Mouse (Mus musculus) left cerebral cortex, postnatal 10 days (tissue): ENCODE measurements around the gene Ube2n. TPM values are rescaled to one million over a fixed set of nuclear protein-coding genes. Genes with fewer than 3 reads are reported as not detected.
A peak's percentile ranks its signal among the peaks of the same experiment; 100 is the strongest.

Experiments
- DNase-seq, 2 experiments: peaks; one replicate each; pipeline ENCODE4 v3.0.0; 2021 to 2022; ENCODE audit warnings: low spot score in 2 of 2, mixed read lengths in 1 of 2; ENCODE audit errors: extremely low spot score in 1 of 2
- intact Hi-C: fragments of 180-260 bp; cut with DNase I; formaldehyde crosslinking; loops from one replicate; pipeline ENCODE4 v1.15.1; 2025
- total RNA-seq, 2 experiments: library from RNA; stranded (reverse); gene quantifications; 2 replicates each; pipeline ENCODE4 v1.2.3; 2021

Ube2n gene
- total RNA-seq, 2 experiments from 2014 or later, result 232 to 236 TPM

DNA sequence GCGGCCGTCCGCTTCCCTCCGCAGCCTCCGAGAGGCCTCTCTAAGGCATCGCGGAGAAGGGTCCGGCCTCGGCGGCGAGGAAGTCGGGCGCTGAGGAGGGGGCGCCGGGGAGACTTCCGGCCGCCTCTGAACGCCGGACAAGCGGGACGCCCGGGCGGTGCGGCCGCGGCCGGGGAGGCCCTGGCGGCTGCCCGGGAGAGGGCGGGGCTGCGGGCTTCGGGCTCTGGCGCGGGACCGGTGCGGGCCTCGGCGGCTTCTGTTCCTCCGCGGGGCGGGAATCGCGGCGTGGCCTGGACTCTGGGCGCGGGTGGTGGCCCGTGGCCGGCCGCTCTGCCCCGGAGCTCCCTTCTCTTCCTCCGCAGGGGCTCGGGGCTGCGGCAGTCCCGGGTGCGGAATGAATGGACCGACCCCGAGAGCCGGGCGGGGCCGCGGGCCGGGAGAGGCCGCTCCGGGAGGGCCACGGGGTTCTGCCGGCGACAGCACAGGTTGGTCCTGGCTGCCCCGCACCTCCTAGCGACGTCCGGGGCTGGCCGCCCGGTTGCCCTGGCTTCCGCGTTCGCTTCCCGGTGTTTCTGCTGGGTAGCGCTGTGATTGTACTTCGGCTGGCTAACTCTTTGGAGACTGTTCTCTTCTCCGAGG is 467 bp downstream of the Ube2n start:
- intact Hi-C loops, result no loop called here
- DNase-seq, result peak in 1 of 2 experiments; percentile 75

- intact Hi-C loops, result no loop called here
- DNase-seq, result no peak
Measured at GRCm38 (mm10) chr10:95517656-95518055, 2.7 kb downstream of the Ube2n start.

DNA sequence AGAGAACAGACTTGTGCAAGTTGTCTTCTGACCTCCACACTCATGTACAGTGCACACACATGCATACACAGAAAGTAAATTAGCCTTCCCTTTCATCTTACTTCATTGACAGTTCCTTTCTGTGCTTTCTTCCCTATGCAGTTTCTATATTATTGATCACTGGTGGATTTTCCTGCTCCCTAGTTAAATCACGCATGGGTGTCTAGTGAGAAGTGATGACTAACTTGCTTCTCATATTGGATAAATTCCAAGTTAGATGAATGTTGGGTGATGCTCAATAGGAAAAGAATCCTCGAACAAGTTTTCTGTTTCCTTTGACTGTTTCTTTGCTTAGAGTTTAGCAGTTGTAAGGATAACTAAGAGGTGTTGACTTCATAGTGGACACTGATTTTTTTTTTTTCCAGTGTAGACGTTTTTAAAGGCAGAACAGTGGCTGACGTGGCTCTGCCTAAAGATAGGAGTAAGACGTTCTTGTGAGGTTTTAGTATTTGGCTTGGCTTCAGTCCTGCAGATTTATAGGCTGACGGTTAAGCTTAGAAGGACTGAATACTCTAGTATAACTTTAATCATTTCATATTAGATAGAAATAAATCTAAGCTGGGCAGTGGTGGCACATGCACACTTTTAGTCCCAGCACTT is 10.2 kb downstream of the Ube2n start:
- DNase-seq, result no peak
- intact Hi-C loops, result no loop called here

- intact Hi-C loops, result no loop called here
- DNase-seq, result no peak
Measured at GRCm38 (mm10) chr10:95525871-95526270, 10.9 kb downstream of the Ube2n start.

DNA sequence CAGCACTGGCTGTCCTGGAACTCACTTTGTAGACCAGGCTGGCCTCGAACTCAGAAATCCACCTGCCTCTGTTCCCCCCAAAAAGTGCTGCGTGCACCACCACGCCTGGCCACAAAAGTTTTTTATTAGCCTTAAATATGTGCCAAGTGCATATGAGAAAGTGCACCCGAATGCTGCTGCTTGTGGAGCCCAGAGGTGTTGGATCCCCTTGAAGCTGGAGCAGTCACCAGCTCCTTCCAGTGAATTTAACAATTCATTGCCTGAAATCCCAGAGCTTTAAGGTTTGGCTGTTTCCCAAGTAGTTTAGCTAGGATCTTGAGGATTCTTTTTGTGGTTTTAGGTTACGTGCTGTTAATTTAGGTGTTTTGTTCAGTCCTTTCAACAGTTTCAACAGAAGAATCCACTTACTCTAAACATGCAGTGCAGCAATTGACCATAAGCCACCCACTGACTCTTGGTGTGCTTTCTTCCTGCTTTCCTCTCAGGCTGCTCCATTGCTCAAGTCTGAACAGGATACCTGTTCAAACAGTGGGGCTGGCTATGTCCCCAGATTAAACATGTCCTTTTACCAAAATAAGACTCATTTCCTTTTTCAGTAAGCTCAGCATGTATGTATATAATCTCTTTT is 11.7 kb downstream of the Ube2n start:
- intact Hi-C loops, result no loop called here
- no peak for DNase-seq

- no peak for DNase-seq
- intact Hi-C loops, result no loop called here
Measured at GRCm38 (mm10) chr10:95530551-95531121, 15.7 kb downstream of the Ube2n start.

DNA sequence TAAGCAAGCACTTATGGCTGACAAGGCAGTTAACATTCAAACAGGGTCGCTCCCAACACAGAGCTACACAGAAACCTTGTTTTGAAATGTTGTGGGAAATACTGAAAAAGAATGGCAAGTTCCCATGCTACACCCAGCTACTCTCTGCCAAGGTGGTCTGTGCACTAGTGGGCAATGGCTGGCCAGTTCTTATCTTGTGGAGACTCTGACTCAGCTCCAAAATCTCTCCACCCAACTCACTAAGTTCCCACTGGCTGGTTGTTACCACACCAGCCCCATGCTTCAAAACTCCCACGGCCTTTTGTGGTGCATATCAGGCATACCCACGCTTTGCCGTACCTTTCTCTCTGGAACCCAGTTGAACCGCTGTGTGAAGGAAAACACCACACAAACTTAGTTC is 18.0 kb downstream of the Ube2n start:
- intact Hi-C loops, result no loop called here
- no peak for DNase-seq

DNA sequence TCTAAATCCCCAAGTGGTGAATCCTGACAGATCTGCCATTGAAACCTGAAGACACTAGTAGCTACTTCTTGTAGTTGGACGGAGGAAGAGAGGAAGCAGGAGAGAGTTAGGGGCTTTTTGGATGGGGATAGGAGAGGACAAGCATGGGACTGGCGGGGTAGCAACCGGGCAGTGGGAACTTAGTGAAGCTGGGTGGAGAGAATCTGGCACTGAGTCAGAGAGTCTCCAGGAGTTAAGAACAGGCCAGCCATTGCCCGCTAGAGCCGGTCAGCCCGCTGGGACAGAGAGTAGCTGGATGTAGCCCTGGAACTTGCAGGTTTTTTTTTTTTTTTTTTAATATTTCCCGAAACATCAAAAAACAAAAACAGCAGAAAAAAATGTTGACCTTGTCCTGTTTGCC is 18.4 kb downstream of the Ube2n start:
- no peak for DNase-seq
- intact Hi-C loops, result no loop called here

- intact Hi-C loops, result no loop called here
- no peak for DNase-seq
Measured at GRCm38 (mm10) chr10:95535399-95536221, 20.7 kb downstream of the Ube2n start.

DNA sequence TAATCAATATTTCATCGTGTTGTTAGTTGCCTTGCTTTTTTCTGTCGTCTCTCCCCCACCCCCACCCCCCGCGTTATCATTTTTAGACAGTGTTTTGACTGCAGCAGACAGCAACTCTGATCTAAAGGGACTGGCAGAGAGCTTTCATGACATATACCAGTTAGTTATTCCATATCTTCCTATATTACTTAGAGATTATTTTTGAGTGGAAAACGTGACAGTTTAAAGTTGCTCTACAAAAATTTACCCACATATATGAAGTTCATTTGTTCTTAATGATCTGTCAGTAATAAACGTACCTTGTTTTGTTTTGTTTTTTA is 21.2 kb downstream of the Ube2n start:
- intact Hi-C loops, result no loop called here
- DNase-seq, result no peak

DNA sequence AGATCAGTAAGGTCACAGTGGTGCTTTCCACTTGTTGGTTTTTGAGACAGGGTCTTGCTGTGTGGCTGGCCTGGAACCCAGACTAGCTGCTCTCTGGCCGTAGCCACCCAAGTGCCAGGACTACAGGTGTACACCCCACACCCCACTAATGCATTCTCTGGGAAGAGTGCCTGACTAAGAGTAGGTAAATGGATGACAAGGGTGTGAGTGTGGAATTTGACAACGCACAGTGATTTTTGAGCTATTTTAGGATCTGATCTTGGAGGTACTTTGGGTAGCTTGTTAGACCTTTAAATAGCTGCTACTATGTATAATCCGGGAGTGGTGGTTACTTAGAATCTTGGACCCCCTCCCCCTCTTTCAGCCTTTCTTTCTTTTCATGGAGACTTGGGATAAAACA is 24.3 kb downstream of the Ube2n start:
- DNase-seq, result no peak
- intact Hi-C loops, result no loop called here

DNA sequence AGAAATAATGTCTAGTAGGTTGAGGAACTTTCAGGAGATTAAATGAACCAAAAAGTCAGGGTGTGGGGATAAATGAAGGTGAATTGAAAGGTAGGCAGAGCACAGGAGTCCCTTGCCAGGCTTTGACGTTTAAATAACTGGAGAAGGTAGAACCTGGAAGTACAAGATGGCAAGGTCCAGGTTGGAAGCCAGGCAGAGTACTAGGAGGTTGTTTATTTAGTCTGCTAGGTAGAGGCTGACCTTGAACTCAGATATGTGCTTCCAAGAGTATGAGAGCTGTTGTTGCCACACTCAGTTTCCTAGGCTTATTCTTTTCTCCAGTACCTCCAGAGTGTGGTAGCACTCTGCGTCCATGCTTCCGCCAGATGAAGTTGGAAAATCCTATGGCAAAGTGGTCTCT is 24.9 kb downstream of the Ube2n start:
- intact Hi-C loops, result no loop called here
- no peak for DNase-seq

DNA sequence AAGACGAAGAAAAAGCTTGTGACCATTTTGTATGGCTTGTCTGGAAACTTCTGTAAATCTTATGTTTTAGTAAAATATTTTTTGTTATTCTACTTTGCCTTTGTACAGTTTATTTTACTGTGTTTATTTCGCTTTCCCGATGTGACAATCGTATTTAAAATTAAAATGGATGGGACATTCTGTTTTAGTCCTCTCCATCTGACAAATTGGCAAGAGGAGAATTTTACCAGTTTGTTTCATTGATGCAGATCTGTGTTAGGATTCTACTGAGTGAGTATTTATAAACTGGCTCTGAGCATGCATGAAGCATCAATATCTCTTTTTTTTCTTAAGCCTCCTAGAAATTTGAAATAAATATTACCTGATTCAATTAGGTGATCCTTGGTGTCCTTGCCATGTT is 28.0 kb downstream of the Ube2n start:
- intact Hi-C loops, result no loop called here
- no peak for DNase-seq

GRCm38 (mm10) chr10:95543377-95543776 is 28.4 kb downstream of the Ube2n start:
- DNase-seq, result no peak
- intact Hi-C loops, result no loop called here

DNA sequence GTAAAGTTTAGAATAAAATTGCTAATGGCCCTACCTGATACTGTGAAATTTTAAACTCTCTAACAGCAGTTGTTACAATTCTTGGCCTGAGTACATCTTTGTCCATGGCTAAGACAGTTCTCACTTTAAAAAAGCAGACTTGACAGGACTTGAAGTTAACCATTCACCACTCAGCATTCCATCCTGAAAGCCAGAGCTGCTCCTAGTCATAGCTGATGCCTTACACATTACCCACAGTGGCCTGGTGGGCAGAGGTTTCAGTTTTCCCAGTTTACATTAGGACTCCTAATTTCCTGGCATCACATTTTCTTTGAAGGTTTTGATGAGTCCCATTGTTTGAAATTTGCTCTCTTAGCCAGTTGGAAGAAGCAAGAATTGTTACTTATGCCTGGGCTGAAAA is 29.1 kb downstream of the Ube2n start:
- DNase-seq, result no peak
- intact Hi-C loops, result no loop called here

DNA sequence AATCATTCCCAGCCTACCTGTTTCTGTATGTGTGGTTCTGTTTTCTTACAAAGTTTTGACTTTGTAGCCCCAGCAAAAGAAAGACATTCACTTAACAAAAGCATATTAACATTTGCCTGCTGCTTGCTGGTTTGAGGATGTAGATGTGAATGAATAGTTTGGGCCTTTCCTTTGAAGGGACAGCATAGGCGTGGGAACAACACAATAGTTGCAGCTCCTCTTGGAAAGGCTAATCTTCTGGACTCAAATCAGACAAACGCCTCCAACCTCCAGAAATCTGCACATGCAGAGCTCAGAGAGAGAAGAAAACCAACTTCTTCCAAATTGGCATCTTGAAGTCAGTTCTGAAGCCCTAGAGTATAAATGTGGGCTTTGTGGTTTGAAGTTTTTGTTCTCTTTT is 29.7 kb downstream of the Ube2n start:
- intact Hi-C loops, result no loop called here
- DNase-seq, result no peak

- intact Hi-C loops, result no loop called here
- no peak for DNase-seq
Measured at GRCm38 (mm10) chr10:95545051-95545450, 30.1 kb downstream of the Ube2n start.

DNA sequence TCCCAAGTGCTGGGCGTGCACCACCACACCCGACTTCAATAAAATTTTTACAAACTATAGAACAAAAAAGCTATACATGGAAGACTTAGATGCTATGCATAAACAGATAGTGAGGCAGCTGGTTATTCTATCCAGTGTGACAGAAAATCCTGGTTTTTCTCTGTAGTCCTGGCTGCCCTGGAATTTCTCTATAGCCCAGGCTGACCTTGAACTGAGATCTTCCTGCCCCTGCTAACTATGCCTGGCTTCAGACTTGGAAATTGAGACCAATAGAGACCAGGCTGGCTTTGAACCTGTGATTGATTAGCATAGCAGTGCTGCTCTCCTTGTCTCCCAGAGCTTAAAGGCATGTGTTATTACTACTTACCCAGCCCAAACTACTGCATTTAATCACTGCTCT is 31.2 kb downstream of the Ube2n start:
- no peak for DNase-seq
- intact Hi-C loops, result no loop called here

DNA sequence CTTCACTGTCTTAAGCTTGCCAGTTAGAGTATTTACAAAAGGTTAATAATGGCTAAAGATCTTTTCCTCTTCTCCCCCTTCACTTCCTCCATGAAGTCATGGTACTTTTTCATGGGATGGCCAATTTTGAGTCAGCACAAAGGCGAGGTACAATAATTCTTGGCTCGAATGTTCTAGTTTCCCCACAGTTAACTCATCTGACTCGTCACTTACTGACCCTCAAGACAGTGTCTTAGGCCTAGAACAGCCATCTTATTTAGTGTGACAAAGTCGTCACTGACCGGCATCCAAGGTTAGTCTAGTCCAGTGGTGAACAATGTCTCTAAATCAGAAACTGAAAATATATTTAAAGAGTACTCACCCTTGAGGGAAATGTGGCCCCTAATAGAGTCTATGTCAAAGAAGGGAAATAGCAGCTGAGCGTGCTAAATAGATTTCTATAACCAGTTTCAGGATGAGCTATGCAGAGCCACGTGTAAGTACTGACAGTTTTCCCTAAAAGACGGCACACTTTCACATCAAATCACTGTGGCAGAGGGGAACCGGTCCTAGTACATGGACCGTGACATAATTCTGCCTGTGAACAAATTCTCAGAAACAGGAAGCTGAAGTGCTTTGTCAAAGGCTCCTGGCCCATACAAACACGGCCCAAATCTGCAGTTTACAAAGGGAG is 33.3 kb downstream of the Ube2n start:
- intact Hi-C loops, result no loop called here

More for the DNA sequence above, 33.3 kb downstream of the Ube2n start:
- no peak for DNase-seq
